Mouse (Mus musculus) monocyte, adult 2 months (primary cell): Measurements from ENCODE around the gene Pcdh20.

ENCODE experiments used
- DNase-seq, 2 experiments: peaks; one replicate each; pipeline ENCODE4 v3.0.0; 2022; ENCODE audit warnings: low spot score in 2 of 2, low read depth in 1 of 2

The Pcdh20 gene

GRCm38 (mm10) chr14:88470495-88471434, at the start of gene Pcdh20:
Gene Pcdh20, minus strand, starts transcription at chr14:88471396.
- DNase-seq, result no peak

GRCm38 (mm10) chr14:88479909-88480308, 8.7 kb upstream of the Pcdh20 start:
- no peak for DNase-seq

GRCm38 (mm10) chr14:88469956-88470355, 1.2 kb downstream of the Pcdh20 start:
- DNase-seq, result no peak

- DNase-seq, result no peak
Measured at GRCm38 (mm10) chr14:88469361-88469760, 1.8 kb downstream of the Pcdh20 start.

GRCm38 (mm10) chr14:88466416-88466815, 4.8 kb downstream of the Pcdh20 start:
- DNase-seq, result no peak

GRCm38 (mm10) chr14:88464356-88464755, 6.8 kb downstream of the Pcdh20 start:
- DNase-seq, result no peak

- DNase-seq, result no peak
Measured at GRCm38 (mm10) chr14:88463357-88463756, 7.8 kb downstream of the Pcdh20 start.

GRCm38 (mm10) chr14:88462944-88463343, 8.3 kb downstream of the Pcdh20 start:
- DNase-seq, result no peak

- no peak for DNase-seq
Measured at GRCm38 (mm10) chr14:88460705-88461104, 10.5 kb downstream of the Pcdh20 start.

GRCm38 (mm10) chr14:88443304-88443703, 27.9 kb downstream of the Pcdh20 start:
- DNase-seq, result no peak

GRCm38 (mm10) chr14:88429393-88429792, 41.8 kb downstream of the Pcdh20 start:
- no peak for DNase-seq

GRCm38 (mm10) chr14:88427370-88427769, 43.8 kb downstream of the Pcdh20 start:
- no peak for DNase-seq
